In the genomic region with DNA sequence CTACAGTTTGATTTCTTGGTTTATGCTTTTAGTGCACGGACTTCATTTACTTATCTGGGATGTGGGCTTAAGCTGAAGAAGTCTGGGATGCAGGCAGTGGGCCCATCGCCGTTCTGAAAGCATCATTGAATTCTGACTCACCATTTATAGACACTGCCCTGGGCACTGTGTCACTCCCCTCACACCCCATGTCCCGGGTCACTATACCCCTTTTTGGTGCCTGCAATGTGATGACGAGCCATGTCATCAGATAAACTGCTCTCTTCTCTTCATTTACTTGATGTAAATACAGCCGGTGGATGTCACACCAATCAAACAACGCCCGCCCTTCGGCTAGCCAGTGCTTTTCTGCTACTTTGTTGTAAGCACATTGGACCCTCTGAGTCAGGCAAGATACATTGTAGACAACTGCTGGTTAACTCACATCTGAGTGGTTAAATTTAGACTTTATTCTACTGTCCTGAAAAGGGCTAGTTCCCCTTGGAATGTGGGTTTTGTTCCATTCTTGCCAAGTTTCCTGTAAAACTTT, we compare ENCODE assay signal across 15 mouse cellular contexts.
"Had no signal": no experiment of that assay in that cellular context is flagged by ENCODE, and none has a peak within 500 bp of the region (broad histone marks: within the 10 kb centered on the region; RNA-seq: fewer than 3 reads in every experiment).

No protein-coding gene starts in this region.

- H3K9ac ChIP-seq: intestine, embryonic 15.5 days; limb, embryonic 12.5 days; liver, embryonic 13.5 days; liver, postnatal 0 days had no signal

- H3K27ac ChIP-seq: intestine, embryonic 15.5 days; kidney, embryonic 15.5 days; liver, embryonic 13.5 days; stomach, postnatal 0 days had no signal

- H3K27me3 ChIP-seq: intestine, embryonic 15.5 days; kidney, embryonic 15.5 days; limb, embryonic 12.5 days; liver, embryonic 13.5 days; neural tube, embryonic 15.5 days had no signal

- H3K9me3 ChIP-seq: intestine, embryonic 15.5 days; kidney, embryonic 15.5 days; limb, embryonic 12.5 days; liver, embryonic 13.5 days; neural tube, embryonic 15.5 days had no signal

- H3K4me3 ChIP-seq: intestine, embryonic 15.5 days; myocyte had no signal

- ATAC-seq: liver, postnatal 0 days had no signal

- H3K4me1 ChIP-seq: intestine, embryonic 15.5 days had no signal

- H3K4me2 ChIP-seq: liver, embryonic 13.5 days had no signal

- DNase-seq: layer of hippocampus, postnatal 36 days; liver; liver, embryonic 13.5 days; liver, postnatal 0 days; midbrain, embryonic 14.5 days; right cerebral cortex, postnatal 25 days; thymus, adult 2 months; thymus, postnatal 25 days had no signal

- H3K36me3 ChIP-seq: intestine, embryonic 15.5 days; kidney, embryonic 15.5 days; limb, embryonic 12.5 days; liver, embryonic 13.5 days; midbrain, embryonic 10.5 days; neural tube, embryonic 15.5 days had no signal
